Mouse (Mus musculus): Measurements from ENCODE around the gene Ccdc87.
A peak's percentile ranks its signal among the peaks of the same experiment; 100 is the strongest.
"Not testable (repeated sequence)": the region's sequence is repeated elsewhere in the genome, so short reads cannot be mapped to it uniquely, and the experiment has no call there.

Gene Ccdc87

DNA sequence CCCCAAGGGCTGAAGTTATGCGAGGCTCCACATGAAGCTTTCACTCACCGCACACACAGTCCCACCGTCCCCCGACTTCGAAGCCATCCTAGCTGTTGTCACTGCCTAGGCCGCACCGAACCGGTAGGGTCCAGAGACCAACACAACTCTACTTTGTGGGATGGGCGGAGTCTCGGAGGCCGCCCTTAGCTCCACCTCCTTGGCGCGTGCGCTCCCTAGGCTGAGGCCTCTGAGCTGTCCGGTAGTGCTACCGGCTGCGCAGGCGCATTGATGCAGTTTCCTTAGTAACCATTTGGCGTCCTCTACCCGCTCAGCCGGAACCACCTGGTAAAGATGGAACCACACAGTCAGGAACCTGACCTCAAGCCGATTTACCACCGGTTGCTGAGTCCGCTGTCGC is at the start of gene Ccdc87, which contains the start of gene Ccs:
Gene Ccdc87, plus strand, starts transcription at position 218 of the 400 bp plus-strand sequence.
Gene Ccs, minus strand, starts transcription at position 184 of the 400 bp plus-strand sequence.
- DNase-seq (ENCODE audit: low spot score in 2 of 2): peak; percentile 94 to 95

DNA sequence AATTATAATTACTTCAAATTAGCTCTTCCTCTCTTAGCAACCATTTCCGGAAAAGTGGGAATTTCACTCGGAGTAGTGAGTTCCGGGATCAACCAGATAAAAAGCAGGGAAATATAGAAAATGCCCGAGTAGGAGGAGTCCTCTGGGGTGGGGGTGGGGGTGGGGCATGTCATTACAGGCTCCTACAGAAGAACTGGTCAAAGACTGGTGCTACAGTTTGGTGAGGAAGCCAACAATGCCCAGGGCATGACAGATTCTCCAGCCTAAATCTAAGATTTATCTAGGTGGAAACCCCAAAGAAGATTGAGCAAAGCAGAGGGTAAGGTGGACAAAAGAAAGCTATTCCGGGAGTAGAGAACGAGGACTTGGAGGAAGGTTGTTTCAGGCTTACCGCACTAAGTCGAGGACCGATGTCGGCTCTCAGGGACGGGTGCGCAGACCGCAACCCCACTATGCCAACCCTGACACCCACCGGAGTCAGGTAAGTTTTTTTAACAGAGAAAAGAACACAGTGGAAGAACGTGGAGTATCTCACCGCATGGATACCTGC is 45.8 kb upstream of the Ccdc87 start:
- no peak for DNase-seq (ENCODE audit: low spot score in 2 of 2)

DNA sequence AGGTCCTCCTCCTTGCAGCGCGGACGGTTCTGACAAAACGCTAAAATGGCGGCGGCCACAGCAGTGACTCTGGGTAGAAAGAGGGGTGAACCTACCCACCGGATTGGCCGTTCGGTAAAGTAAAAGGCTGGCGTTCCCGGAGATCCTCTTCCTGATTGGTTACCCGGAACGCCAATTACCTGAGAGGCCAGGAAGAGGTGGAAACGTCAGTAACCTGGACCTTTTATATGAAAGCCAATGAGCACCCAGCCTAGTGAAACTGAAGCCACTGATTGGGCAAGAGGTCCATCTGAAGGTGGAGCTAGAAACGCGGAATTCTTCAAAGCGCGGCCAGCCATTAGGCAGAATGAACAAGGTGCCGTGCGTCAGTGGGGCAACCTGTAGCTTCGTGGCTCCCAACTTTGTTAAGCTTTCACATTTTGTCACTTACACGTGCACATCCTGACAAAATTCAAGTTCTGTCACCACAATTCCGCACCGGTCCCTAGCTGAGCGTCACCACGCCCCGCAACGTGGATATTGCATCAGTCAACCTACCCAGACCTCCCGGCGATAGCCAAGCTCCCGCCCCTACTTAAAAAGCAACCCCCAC is 45.2 kb upstream of the Ccdc87 start, which contains the start of gene Rbm4:
Gene Rbm4, minus strand, starts transcription at position 71 of the 592 bp plus-strand sequence.
- DNase-seq (ENCODE audit: low spot score in 2 of 2): peak; percentile 98 to 99

DNA sequence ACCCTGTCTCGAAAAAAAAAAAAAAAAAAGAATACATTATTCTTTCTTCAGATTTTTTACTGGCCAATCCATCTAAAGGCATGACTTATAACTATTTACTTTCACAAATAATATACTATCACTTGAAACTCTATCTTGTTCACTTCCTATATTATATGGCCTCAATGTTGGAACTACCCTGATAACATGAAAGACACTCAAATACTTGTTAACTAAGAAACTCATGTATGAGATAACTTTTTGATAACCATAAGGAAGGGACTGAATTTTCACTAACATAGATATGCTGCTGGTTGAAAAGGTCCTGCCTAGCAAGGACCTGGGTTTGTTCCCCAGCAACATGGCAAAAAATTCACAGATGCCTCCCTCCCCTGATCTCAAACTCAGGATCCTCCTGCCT is 43.2 kb upstream of the Ccdc87 start:
- DNase-seq (ENCODE audit: low spot score in 2 of 2): no peak

DNA sequence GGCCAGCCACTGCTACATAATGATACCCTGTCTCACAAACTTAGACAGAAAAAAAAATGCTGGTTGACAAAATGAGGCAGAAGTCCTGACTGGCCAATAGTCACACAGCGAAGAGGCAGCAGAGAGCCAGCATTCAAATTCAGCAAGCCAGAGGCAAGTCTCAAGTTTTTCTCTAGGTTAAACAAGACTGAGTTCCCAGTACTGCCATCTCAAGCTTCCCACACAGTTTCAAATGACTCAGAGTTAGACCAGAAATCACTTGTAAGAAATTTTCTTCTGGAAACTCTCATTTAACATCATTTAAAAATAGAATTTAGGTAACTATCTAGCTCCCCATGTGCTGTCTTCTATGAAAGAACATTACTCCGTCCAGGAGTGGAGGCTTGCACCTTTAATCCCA is 41.3 kb upstream of the Ccdc87 start:
- no peak for DNase-seq (ENCODE audit: low spot score in 2 of 2)

DNA sequence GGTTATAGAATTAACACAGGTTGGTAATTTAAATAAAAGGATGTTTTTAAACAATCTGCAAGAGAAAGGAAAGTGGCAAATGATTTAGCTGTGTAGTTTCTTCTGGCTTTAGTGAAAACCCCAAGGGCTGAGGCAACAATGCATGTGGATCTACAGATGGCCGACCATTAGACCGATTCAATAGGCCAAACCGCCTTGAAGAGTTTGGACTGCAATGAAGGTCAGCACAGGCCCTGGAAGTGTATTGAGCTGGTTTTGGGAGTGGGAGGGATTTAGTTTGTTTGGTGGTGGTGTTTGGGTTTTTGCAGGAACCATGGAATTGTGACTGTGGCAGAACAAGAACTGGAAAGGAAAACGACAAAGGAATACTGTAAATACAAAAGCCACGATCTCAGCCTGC is 40.1 kb upstream of the Ccdc87 start:
- no peak for DNase-seq (ENCODE audit: low spot score in 2 of 2)

DNA sequence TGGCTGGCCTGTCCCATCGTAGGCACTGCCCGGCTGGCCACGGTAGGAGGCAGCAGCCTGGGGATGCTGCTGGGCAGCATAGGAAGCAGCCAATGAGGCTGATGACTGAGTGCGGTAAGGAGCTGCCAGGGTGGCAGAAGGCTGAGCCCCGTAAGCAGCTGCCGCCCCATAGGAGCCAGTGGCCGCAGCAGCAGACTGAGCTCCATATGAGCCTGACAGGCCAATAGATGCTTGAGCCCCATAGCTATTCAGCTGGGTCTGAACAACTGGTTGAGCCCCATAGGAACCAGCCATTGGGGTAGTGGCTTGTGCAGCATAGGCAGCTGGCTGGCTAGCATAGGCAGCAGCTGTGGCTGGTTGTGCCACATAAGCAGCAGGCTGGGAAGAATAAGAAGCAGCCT is 36.5 kb upstream of the Ccdc87 start:
- no peak for DNase-seq (ENCODE audit: low spot score in 2 of 2)

DNA sequence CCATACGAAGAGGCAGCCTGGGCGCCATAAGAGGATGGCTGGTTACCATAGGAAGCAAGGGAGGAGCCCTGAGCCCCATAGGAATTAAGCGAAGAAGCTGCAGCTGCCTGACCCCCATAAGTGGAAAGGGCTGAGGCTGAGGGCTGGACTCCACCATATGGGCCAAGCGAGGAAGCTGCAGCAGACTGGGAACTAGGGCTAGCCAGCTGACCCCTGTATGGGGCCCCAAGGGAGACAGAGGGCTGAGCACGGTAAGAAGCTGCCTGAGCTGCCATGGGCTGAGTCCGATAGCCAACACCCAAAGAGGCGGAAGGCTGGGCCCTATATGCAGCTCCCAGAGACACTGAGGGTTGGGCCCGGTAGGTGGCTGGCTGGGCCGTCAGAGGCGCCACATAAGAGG is 35.9 kb upstream of the Ccdc87 start:
- DNase-seq (ENCODE audit: low spot score in 2 of 2): no peak

DNA sequence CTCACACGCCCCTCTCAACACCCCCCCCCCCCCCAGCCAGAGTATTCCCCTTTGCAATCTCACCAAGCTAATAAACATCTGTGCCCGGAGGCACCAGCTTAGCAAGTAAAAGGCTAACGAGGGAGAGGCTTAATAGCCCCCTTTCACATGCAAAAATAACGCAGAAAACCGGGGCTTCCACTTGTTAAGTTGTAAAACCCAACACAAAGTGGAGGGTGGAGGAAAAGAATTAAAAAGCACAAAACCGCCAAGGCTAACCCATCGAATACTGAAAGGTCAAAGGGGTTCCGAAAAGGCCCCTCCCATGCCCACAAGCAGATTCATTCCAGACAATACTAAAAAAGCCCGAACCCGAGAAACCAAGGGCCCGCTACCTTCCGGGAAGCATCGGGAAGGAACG is 28.9 kb upstream of the Ccdc87 start:
- no peak for DNase-seq (ENCODE audit: low spot score in 2 of 2)

DNA sequence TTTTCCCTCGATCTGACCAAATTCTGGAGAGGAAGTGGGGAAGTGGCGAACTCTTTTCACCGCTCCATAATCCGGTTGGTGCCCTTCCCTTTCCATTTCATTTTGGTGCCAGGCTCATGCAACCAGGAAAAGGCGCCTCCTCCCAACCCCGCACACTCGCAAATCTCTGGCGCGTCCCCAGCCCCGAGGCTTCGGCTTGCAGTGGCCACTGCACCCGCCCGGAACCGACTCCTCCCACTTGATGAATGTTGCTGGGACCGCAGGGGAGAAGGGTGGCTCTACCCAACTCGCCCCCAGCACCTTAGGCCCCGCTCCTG is 28.5 kb upstream of the Ccdc87 start:
- DNase-seq (ENCODE audit: low spot score in 2 of 2): no peak

DNA sequence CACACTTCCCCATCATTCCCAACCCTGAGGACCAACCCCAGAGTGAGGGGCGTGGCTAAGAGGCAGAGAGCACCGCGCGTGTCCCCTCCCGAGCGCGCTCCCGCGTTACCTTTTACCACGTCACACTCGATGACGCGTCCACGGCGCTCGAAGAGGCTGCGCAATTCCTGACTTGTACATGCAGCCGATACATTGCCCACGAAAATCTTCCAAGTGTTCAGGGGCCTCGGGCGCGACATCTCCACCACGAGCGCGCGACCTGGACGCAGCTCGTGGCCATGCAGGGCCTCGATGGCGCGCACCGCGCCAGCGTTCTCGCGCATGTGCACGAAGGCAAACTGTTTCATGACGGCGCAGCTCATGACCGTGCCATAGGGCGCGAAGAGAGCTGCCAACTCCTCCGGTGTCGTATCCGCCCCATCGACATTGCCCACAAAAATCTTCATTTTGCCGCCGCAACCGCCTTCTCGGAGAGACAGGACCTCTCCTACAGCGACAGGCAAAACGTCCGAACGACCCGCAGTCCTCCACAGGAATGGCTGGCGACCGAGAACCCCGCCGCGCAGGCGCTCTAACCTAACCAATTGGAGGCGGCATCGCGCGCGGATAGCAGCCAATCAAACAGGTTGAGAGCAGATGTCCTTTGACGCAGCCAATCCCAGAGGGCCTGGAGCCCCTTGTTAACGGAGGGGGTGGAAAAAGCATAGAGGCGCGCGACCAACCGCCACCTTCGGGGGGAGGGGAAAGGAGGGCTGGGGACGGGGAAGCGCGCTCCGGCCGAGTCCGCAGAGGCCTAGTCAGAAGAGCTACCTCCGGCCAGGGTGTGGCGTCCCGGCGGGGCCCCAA is 27.9 kb upstream of the Ccdc87 start, which contains the start of the genes Gm21992 and Rbm14:
Gene Gm21992, minus strand, starts transcription at position 550 of the 846 bp plus-strand sequence.
Gene Rbm14, minus strand, starts transcription at position 572 of the 846 bp plus-strand sequence.
- DNase-seq (ENCODE audit: low spot score in 2 of 2): peak; percentile 98 to 99

DNA sequence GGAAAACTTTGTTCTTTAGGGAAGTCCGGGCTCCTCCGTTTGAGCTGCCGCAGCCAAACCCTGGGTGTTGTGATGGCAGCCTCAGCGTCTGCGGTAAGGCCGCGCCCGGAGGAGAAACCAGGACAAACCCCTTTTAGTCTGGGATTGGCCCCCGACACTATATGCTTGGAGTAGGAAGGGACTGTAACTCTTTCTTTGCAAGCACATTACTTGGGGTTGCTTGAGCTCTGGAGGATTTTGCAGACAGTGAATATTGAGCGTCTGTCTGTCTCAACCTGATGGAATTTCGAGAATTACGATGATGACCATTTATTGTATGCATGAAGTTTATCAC is 27.3 kb upstream of the Ccdc87 start:
- DNase-seq (ENCODE audit: low spot score in 2 of 2): no peak

DNA sequence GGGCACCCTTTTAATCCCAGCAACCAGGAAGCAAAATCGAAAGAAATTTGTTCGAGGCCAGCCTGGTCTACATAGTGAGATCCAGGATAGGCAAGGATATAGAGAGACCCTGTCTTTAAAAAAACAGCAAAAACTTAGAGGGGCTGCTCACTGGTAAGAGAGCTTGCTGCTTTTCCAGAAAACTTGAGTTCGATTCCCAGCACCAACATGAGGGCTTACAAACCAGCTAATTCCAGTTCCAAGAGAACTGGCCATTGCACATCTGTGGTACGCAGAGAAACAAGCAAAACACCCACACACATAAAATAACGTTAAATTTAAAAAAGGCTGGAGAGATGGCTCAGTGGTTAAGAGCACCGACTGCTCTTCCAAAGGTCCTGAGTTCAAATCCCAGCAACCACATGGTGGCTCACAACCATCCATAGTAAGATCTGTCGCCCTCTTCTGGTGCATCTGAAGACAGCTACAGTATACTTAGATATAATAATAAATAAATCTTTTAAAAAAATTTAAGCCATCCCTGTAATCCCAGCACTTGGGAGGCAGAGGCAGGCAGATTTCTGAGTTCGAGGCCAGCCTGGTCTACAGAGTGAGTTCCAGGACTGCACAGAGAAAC is 26.7 kb upstream of the Ccdc87 start:
- not testable (repeated sequence) for DNase-seq (ENCODE audit: low spot score in 2 of 2)

DNA sequence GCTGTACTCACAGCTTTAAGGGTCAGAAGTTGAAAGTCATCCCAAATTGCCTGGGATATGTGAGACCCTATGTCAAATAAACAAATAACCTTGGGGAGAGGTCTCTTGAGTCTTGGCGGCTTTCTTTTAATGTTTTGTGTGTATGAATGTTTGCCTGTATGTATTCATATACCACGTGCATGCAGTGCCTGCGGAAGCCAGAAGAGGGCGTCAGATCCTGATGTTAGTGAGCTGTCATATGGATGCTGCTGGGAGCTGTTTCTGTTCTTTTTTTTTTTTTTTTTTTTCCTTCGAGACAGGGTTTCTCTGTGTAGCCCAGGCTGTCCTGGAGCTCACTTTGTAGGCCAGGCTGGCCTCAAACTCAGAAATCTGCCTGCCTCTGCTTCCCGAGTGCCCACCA is 26.2 kb upstream of the Ccdc87 start:
- DNase-seq (ENCODE audit: low spot score in 2 of 2): peak in 1 of 2 experiments; percentile 25

DNA sequence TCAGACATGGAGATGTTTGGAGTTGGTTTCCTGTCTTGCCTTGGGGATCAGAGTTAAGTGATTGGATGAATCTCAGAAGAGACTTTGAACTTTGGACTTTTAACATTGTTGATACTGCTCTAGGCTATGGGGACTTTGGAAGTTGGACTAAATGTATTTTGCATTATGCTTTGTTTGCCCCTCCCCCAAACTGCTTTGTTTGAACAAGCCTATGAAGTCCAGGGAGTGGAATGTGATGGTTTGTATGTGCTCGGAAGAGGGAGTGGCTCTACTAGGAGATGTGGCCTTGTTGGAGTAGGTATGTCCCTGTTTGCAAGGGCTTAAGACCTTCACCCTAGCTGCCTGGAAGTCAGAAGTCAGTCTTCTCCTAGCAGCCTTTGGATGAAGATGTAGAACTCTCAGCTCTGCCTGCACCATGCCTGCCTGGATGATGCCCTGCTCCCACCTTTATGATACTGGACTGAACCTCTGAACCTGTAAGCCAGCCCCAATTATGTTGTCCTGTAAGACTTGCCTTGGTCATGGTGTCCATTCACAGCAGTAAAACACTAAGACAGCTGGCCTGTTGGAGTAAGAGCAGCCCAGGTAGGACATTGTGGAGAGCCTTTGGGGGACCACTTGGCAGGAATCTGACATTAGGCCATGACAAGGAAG is 21.9 kb upstream of the Ccdc87 start:
- no peak for DNase-seq (ENCODE audit: low spot score in 2 of 2)

DNA sequence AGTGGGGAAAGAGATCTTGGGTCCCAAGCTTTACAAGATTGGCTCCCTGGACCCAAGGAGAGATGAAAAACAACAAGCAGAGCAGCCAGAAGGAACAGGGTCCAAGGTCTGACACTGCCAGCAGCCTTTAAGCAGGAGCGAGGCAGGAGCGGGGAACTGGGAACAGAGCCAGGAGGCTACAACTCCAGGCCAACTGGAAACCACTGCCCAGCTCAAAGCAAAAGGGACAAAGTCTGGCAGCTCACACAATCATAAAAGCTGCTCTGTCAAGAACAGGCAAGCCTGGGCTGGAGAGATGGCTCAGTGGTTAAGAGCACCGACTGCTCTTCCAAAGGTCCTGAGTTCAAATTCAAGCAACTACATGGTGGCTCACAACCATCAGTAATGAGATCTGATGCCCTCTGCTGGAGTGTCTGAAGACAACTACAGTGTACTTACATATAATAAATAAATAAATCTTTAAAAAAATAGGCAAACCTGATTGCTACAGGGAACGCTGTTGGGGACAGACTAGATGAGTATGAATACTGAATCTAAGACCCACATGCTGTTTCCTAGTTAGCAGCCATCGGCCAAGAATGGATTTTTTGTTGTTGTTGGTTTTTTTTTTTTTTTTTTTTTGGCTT is 18.4 kb upstream of the Ccdc87 start:
- DNase-seq (ENCODE audit: low spot score in 2 of 2): no peak

DNA sequence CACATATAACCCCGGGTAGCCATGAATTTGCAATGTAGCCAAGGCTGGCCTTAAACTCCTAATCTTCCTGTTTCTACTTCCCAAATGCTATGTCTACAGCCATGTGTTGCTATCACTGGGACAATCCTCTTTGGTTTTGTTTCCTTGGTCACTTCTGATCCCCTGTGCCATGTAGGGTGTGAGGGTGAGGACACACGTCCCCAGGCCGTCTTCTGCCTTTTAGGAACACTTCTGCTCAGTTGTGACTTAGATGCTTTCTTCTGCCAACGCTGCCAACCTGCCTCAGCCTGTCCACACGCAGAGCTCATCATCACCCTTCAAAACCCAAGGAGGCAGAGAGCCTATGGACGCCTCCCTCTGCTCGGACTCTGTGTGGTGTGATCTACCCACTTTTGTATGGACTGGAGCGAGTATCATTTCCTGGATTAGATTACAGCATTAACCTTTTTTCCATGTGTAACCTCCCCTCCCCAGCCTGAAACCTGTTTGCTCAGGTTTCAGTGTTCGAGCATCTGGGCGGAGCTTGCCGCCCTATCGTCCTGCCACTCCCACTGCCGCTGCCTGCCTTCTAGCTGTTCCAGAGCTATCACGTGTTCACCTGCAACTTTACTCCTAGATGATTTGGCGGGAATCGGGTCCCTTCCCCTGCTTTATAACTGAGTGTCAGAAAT is 10.6 kb upstream of the Ccdc87 start:
- no peak for DNase-seq (ENCODE audit: low spot score in 2 of 2)

DNA sequence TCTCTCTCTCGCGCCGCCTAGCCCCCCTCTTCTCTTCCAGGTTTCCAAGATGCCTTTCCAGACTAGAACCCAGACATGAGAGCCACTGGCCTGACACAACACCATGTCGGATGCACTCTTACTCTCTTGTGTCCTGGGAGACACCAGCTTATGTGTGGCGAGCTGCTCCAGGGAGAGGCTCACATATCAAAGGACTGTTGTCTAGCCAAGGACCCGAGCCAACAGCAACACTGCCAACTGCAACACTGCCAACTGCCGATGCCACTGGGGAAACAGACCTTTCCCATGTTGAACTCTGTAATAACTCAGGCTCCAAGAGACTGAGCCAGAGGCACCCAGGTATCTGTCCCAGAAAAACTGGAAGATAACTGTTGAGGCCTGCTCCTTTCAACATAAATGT is 10.0 kb upstream of the Ccdc87 start:
- no peak for DNase-seq (ENCODE audit: low spot score in 2 of 2)

DNA sequence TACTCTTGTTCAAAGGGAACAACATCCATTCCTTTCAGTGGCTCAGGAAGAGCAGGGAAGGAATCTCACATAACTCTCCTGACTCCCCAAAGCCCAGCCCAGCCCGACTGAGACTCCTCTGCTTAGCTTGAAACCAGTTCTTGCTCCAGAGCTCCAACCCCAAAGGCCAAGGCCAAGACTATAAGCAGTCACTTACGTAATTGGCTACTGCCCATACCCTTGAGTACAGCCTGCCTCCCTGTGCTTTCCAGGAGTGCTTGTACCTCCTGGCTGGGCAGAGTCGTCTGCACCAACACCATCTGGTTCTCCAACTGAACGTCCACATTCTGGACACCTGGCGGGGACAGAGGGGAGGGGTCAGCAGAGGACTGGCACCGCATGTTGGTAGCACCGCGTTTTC is 5.2 kb upstream of the Ccdc87 start:
- no peak for DNase-seq (ENCODE audit: low spot score in 2 of 2)

DNA sequence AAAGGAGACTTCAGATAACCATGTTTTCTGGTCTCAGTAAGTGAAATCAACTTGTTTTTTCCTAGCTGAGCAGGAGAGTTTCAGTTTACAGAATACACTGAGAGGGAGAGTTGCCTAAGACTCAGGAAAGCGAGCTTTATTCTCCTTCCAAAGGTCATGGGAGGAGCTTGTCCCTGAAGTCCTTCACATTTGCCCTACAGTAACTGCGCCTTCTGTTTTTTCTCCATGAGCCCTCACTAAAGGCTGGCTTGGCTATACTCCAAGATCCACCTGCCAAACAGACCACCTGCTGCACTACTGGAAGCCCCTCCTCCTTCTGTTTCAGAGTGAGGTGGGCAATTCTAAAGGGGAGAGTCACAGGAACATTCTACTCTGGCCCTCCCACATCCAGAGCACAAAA is 3.1 kb upstream of the Ccdc87 start:
- no peak for DNase-seq (ENCODE audit: low spot score in 2 of 2)

DNA sequence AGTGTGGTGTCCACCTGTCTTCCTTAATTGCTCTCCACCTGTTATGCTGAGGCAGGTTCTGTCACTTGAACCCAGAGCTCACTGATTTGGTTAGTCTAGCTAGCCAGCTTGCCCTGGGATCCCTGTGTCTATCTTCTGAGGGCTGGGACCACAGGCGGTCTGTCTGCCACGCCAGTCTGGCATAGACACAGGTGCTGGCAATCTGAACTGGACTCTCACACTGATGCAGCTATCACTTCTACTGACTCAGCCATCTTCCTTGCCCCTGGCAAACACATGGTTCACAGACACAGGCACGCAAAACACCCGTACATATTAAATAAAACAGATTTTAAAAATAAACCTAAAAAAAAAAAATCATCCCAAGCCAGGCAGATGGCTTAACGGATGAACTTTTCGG is 2.1 kb upstream of the Ccdc87 start:
- no peak for DNase-seq (ENCODE audit: low spot score in 2 of 2)
